Mouse (Mus musculus): ENCODE measurements around the gene Scgb3a1. TPM values are rescaled to one million over a fixed set of nuclear protein-coding genes. Genes with fewer than 3 reads are reported as not detected.

Scgb3a1 gene
- total RNA-seq, 2 experiments from 2014 or later, result not detected

DNA sequence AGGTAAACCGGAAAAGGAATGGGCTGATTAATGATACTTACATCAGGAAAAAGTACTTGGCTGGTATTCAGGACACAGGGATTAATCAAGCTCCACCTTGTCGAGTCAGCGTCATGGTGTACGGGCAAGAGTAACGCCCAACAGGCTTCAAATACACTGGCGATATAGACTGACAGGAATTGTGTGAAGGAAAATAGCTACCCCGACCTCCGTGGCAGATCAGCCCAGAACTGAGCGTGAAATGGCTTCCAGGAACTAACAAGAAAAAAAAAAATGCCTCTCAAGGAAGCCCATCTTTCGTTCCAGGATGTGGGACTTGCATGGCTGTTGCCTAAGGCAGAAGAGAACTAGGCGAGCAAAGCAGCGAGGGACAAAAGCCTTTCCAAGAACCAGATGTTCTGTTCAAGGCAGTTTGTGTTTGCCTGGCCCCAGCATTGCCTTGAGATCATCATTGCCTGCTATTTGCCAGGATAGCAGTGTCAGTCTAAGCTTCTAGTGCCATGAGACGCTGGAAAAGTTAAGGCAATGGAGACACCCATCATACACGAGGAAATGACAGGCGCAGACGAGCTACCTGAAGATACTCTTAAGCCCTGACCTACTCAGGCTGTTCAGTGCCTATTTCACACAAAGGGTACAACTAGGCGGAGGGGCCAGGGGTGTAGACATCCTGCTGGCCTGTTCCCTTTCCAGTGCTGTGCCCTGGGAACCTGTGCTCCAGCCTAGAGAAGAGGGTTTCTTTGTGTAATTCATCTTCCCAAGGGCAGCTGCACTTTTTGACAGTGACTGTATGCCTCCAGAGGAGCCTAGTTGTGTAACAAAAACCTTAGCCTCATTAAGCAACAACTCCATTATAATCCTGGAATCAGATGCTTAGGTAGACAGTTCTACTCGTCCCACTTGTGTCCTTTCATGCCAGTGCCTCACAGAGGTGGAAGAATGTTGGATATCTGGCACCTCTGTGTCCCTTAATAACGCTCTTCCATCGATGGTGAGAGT, 50.2 kb downstream of the Scgb3a1 start:
- DNase-seq (ENCODE audit: low spot score in 2 of 2), result no peak

Other genes with a start within 250 kb of the Scgb3a1 start
- gene Olfr1389, start 240.5 kb upstream of the Scgb3a1 start, total RNA-seq (2021), result not detected
- under 1 TPM; 0.28 to 0.33 TPM for gene Olfr1388, start 227.0 kb upstream of the Scgb3a1 start, total RNA-seq (2021)
- gene Olfr1387, start 208.3 kb upstream of the Scgb3a1 start, total RNA-seq (2021), result not detected
- not detected for gene Olfr1386, start 198.6 kb upstream of the Scgb3a1 start, total RNA-seq (2021)
- gene Olfr1385, start 174.5 kb upstream of the Scgb3a1 start, total RNA-seq (2021), result under 1 TPM; 0.12 to 0.14 TPM
- not detected for gene Olfr1384, start 156.9 kb upstream of the Scgb3a1 start, total RNA-seq (2021)
- gene Olfr1383, start 144.0 kb upstream of the Scgb3a1 start, total RNA-seq (2021), result under 1 TPM in 1 of 2 experiments, not detected in 1; 0.50 TPM
- gene Olfr1382, start 135.4 kb upstream of the Scgb3a1 start, total RNA-seq (2021), result not detected
- not detected for gene Olfr1381, start 120.2 kb upstream of the Scgb3a1 start, total RNA-seq (2021)
- not detected for gene Olfr1380, start 106.7 kb upstream of the Scgb3a1 start, total RNA-seq (2021)
- 1 to 10 TPM; 3.4 TPM for gene Flt4, start 54.3 kb upstream of the Scgb3a1 start, total RNA-seq (2021)
- 10 to 100 TPM; 47.6 to 49.8 TPM for gene Cnot6, start 49.1 kb downstream of the Scgb3a1 start, total RNA-seq (2021)
- gene Gfpt2, start 130.6 kb downstream of the Scgb3a1 start, total RNA-seq (2021), result 1 to 10 TPM; 6.6 to 7.9 TPM
- gene Mapk9, start 183.1 kb downstream of the Scgb3a1 start, total RNA-seq (2021), result 100 to 1,000 TPM; 150 to 162 TPM
- gene Rasgef1c, start 238.2 kb downstream of the Scgb3a1 start, total RNA-seq (2021), result 1 to 10 TPM; 2.8 TPM

All from layer of hippocampus, postnatal 14 days (tissue).